Mouse (Mus musculus): Measurements from ENCODE around the gene Klhl25.

DNA sequence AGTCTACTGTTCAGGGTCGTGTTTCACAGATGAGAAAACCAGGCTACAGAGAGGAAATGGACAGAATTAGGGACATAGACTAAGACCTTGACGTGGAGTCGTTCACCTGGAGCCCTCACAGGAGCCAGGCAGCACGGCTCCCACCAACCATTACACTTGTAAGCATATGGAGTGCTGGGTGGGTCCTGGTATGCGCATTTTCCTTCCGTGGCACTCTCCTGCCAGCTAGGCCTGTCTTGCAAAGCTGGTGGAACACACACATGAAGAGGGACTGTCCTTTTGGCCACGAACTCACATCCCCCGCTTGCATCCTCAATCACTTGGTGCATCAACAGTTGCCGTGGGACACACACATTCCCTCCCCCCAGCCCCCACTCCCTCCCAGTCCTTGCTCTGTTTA is 22.4 kb downstream of the Klhl25 start:
- no peak for TF ChIP-seq CTCF (IDR thresholded peaks at IDR 0.05; ENCODE audit: borderline replicate concordance, control insufficient read depth, extremely low read depth, insufficient read depth, low read length, poor library complexity)
- no peak for TF ChIP-seq POLR2A (IDR thresholded peaks at IDR 0.05; ENCODE audit: control insufficient read depth, extremely low read depth, insufficient read depth, low read length, poor library complexity)

All from thymus, adult 2 months (tissue).